Comparison of ENCODE assay signal across 9 mouse cellular contexts in genomic region chr15:100089645-100090053, GRCm38 (mm10). TPM values are rescaled to one million over a fixed set of nuclear protein-coding genes. Genes with fewer than 3 reads are reported as not detected.
DNase-seq lines count a peak whose midpoint lies in the region; ATAC-seq and TF ChIP-seq lines count a peak whose summit lies in the region.
"Had no signal": no experiment of that assay in that cellular context is flagged by ENCODE, and none has a peak within 500 bp of the region (broad histone marks: within the 10 kb centered on the region; RNA-seq: fewer than 3 reads in every experiment).

No protein-coding gene starts in this region.

- H3K4me2 ChIP-seq in hindbrain, postnatal 0 days (ENCODE audit: low read depth, low read length), result no peak overlapping the region
- H3K4me2 ChIP-seq in lung, embryonic 15.5 days, result peak overlapping the region; percentile 33; the same call in 1 of the 2 replicates
- H3K4me2 ChIP-seq: liver, embryonic 15.5 days had no signal

- H3K9me3 ChIP-seq in hindbrain, postnatal 0 days (ENCODE audit: low read length), result no peaks in the 10 kb centered on the region
- H3K9me3 ChIP-seq in lung, embryonic 15.5 days, result no peaks in the 10 kb centered on the region
- H3K9me3 ChIP-seq: liver, embryonic 15.5 days had no signal

- peak overlapping the region; percentile 24; the same call in 1 of the 2 replicates for H3K27ac ChIP-seq in gastrocnemius, adult 2 months
- H3K27ac ChIP-seq in hindbrain, postnatal 0 days, result peak overlapping the region; percentile 28; the same call in 1 of the 2 replicates
- peak overlapping the region; percentile 67 for H3K27ac ChIP-seq in lung, embryonic 15.5 days
- H3K27ac ChIP-seq: liver, embryonic 15.5 days had no signal

- ATAC-seq in hindbrain, postnatal 0 days, result peak; percentile 93
- ATAC-seq in lung, embryonic 15.5 days (ENCODE audit: borderline replicate concordance, extremely low read depth, low FRiP score, low TSS enrichment), result peak; percentile 85

- H3K4me1 ChIP-seq in hindbrain, postnatal 0 days (ENCODE audit: insufficient read depth, low read length), result peaks cover 14% of the 10 kb centered on the region; the same call in 1 of the 2 replicates
- peaks cover 25% of the 10 kb centered on the region for H3K4me1 ChIP-seq in lung, embryonic 15.5 days

- no peak overlapping the region for H3K9ac ChIP-seq in hindbrain, postnatal 0 days (replicated peaks; ENCODE audit: low read length)
- H3K9ac ChIP-seq in lung, embryonic 15.5 days, result no peak overlapping the region
- H3K9ac ChIP-seq: liver, embryonic 15.5 days had no signal

- DNase-seq in gastrocnemius, adult 2 months, result peak; percentile 29
- no peak for DNase-seq in gastrocnemius, postnatal 36 days
- DNase-seq in brain, adult 2 months (ENCODE audit: low read depth, low spot score), result peak; percentile 75
- DNase-seq in hindbrain, postnatal 0 days (ENCODE audit: low spot score), result peak; percentile 69
- peak; percentile 37 for DNase-seq in splenic B cell, adult 2 months (ENCODE audit: low read depth, low spot score)
- no peak for DNase-seq in frontal cortex, adult 2 months (ENCODE audit: extremely low spot score in 1 of 2, low spot score in 1 of 2)
- no peak for DNase-seq in left cerebral cortex, postnatal 10 days (ENCODE audit: extremely low spot score in 1 of 2, low spot score in 2 of 2)

- no peaks in the 10 kb centered on the region for H3K27me3 ChIP-seq in hindbrain, postnatal 0 days (ENCODE audit: insufficient read depth, low read length)
- H3K27me3 ChIP-seq in lung, embryonic 15.5 days, result no peaks in the 10 kb centered on the region
- no peaks in the 10 kb centered on the region for H3K27me3 ChIP-seq in splenic B cell, adult 2 months (ENCODE audit: control insufficient read depth, insufficient read depth, low read length, poor library complexity, severe bottlenecking)
- H3K27me3 ChIP-seq: liver, embryonic 15.5 days had no signal

- H3K4me3 ChIP-seq in gastrocnemius, adult 2 months, result no peak overlapping the region
- H3K4me3 ChIP-seq in hindbrain, postnatal 0 days (ENCODE audit: low read length), result no peak overlapping the region
- no peak overlapping the region for H3K4me3 ChIP-seq in lung, embryonic 15.5 days
- H3K4me3 ChIP-seq: liver, embryonic 15.5 days had no signal

- TF ChIP-seq CTCF in gastrocnemius, adult 2 months (IDR thresholded peaks at IDR 0.05), result peak; percentile 6; the same call in 1 of the 2 replicates
- peak; percentile 58 for TF ChIP-seq CTCF in hindbrain, postnatal 0 days (IDR thresholded peaks at IDR 0.05; ENCODE audit: low read depth)

- no peaks in the 10 kb centered on the region for H3K36me3 ChIP-seq in hindbrain, postnatal 0 days (ENCODE audit: insufficient read depth, low read length)
- H3K36me3 ChIP-seq in lung, embryonic 15.5 days, result no peaks in the 10 kb centered on the region
- no peaks in the 10 kb centered on the region for H3K36me3 ChIP-seq in splenic B cell, adult 2 months (ENCODE audit: control insufficient read depth, insufficient read depth, low read length, poor library complexity, severe bottlenecking)
- H3K36me3 ChIP-seq: liver, embryonic 15.5 days had no signal

- intact Hi-C loops in gastrocnemius, adult 2 months (cut with DNase I), result no loop called here
- intact Hi-C loops in gastrocnemius, postnatal 36 days (cut with DNase I), result no loop called here
- intact Hi-C loops in left cerebral cortex, postnatal 10 days (cut with DNase I), result no loop called here

- WGBS in hindbrain, postnatal 0 days, result 15% methylated on average over 8 of the region's 8 CpGs
- WGBS in lung, embryonic 15.5 days, result 34% methylated on average over 8 of the region's 8 CpGs

RNA-seq across cellular contexts. Expression of gene Dip2b, which starts 51.2 kb away (rescaled TPM):
- total RNA-seq in gastrocnemius, adult 2 months (2021), result 1 to 10 TPM; 5.8 to 8.3 TPM
- 1 to 10 TPM; 6.2 to 7.3 TPM for total RNA-seq in gastrocnemius, postnatal 36 days (2021)
- total RNA-seq in hindbrain, postnatal 0 days (2014; rRNA removed), result 44.7 and 46.4 TPM in 2 replicates
- polyA plus RNA-seq in hindbrain, postnatal 0 days (2015; fragmentation: Nextera tagmentation; extraction: Ambion mirVana), result 11.9 and 12.1 TPM in 2 replicates
- 9.1 and 10.5 TPM in 2 replicates for polyA plus RNA-seq in lung, embryonic 15.5 days (2015; fragmentation: Nextera tagmentation; extraction: Ambion mirVana)
- polyA plus RNA-seq in frontal cortex, adult 2 months (2012; rRNA removed), result 30.7 and 31.9 TPM in 2 replicates
- total RNA-seq in left cerebral cortex, postnatal 10 days (2021), result 10 to 100 TPM; 58.0 to 61.8 TPM

Comparison
In these comparisons a context has a peak if more than half of its experiments do, and no peak if none do; other contexts are left out.
1. DNase-seq: peak in gastrocnemius, adult 2 months (single experiment), brain, adult 2 months (single experiment), hindbrain, postnatal 0 days (single experiment) and splenic B cell, adult 2 months (single experiment); none in gastrocnemius, postnatal 36 days (0 of 2), frontal cortex, adult 2 months (0 of 2) and left cerebral cortex, postnatal 10 days (0 of 2).
2. Peak in every context shown above with its lines, with median percentiles within 50 percentile points of each other: H3K27ac ChIP-seq.